Mouse (Mus musculus) layer of hippocampus, adult 18-20 months (tissue): ENCODE measurements around the gene Spout1. TPM values are rescaled to one million over a fixed set of nuclear protein-coding genes. Genes with fewer than 3 reads are reported as not detected.
A peak's percentile ranks its signal among the peaks of the same experiment; 100 is the strongest.
"Not testable (repeated sequence)": the region's sequence is repeated elsewhere in the genome, so short reads cannot be mapped to it uniquely, and the experiment has no call there.

Source experiments
- DNase-seq, 2 experiments: peaks; one replicate each; pipeline ENCODE4 v3.0.0; 2022; ENCODE audit warnings: low spot score in 2 of 2
- total RNA-seq, 2 experiments: library from RNA; stranded (reverse); gene quantifications; 2 replicates each; pipeline ENCODE4 v1.2.3; 2021

Gene Spout1
- total RNA-seq, 2 experiments from 2014 or later = 34.2 to 34.6 TPM

DNA sequence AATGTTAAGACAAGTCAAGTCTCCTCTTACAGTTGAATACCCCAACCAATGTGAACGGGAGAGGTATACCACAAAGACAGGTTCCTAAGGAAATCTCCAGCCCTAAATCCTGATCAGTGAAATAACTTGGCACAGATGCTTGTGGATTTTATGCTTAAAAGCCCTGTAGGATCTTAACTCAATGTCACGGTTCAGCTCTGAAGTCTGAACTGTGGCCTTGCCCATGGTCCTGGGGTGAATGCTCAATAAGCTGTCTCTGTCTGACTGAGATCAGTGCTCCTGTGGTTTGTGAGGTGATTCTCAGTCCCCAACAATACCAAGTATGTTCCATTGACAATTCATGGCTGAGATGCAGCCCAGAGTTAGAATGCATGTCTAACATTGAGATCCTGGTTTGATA is 4.2 kb upstream of the Spout1 start:
- no peak for DNase-seq

DNA sequence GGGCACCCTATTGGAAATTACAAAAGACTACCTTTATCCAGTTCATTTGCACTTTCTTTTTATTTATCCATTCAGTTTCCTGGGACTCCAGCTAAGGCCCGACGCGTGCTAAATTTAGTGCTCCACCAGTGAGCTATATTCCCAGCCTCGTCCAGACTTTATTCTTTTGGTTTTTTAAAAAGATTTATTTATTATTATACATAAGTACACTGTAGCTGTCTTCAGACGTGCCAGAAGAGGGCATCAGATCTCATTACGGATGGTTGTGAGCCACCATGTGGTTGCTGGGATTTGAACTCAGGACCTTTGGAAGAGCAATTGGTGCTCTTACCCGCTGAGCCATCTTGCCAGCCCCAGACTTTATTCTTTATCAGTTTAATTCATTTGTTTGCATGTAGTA is 452 bp upstream of the Spout1 start:
- DNase-seq = not testable (repeated sequence)

DNA sequence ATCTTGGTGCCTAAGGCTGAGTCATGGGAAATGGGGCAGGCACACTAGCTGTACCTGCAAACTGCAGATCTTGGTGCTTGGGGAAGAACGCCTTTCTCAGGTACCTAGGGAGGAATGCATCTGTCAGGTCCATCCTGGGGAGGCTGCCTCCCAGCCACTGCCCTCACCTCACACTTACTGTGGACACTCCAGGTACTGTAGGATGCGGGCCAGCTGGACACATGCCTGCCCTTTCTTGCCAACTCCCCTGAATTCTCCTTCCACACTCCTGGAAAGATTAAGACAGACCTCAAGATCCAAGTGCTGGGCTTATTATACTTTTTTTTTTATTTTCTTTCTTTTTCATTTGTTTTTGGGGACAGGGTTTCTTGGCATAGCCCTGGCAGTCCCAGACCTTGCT is 1.7 kb downstream of the Spout1 start:
- no peak for DNase-seq

DNA sequence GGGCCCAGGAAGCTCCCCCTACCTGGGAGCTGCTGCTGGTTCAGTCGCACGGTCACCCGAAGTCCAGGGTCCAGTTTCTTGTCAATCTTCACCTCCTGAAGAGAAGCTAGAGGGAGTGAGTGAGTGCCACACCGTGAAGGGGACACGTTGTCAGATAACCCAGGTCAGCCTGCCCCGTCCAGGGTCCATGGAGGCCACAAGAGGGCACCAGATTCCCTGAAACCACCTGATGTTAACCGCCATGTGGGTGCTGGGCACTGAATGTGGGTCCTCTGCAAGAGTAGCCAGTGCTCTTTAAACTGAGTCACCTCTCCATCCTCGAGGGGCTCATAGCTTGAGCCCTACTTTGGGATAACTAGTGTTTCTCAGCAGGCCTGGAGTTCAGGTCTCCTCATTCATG is 2.4 kb downstream of the Spout1 start:
- no peak for DNase-seq

DNA sequence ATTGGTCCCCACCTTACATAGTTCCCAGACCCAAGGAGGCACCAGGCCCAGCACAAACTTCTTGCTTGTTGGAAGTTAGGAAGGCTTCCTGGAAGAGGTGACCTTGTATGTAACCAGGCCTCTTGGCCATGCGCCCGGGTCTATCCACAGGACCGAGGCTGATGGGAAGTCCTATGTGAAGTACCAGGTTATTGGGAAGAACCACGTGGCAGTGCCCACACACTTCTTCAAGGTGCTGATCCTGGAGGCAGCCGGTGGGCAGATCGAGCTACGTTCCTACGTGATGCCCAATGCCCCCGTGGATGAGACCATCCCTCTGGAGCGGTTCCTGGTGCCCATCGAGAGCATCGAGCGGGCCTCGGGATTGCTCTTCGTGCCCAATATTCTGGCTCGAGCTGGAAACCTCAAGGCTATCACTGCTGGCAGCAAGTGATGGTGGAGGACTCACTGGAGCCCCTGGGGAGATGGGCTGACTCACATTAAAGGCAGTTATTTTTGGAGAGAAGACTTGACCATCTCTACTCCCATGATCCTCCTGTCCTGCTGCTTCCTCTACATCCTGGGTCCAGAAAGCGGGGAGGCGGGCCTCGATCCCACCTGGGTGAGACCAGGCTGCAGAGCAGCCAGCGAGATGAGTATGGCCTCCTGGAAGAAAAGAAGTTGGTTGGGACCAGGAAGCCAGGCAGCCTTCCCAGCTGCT is 4.6 kb downstream of the Spout1 start:
- no peak for DNase-seq

DNA sequence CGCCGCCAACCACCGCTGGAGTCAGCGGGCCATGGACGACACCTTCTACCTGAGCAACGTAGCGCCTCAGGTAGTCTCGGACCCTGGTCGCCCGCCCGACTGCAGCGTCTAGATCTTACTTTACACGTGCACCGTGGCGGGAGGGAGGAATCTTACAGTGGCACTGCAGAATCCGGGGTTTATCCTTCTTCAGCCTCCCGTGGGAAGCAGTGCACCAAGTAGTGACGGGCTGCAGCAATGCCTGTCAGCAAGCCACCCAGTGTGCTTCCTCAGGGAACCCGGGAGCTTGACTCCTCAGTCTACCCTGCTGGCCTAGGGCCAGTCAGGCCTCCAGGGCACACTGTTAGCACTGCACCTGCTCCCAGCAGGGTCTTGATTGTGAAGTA is 6.3 kb downstream of the Spout1 start:
- no peak for DNase-seq

DNA sequence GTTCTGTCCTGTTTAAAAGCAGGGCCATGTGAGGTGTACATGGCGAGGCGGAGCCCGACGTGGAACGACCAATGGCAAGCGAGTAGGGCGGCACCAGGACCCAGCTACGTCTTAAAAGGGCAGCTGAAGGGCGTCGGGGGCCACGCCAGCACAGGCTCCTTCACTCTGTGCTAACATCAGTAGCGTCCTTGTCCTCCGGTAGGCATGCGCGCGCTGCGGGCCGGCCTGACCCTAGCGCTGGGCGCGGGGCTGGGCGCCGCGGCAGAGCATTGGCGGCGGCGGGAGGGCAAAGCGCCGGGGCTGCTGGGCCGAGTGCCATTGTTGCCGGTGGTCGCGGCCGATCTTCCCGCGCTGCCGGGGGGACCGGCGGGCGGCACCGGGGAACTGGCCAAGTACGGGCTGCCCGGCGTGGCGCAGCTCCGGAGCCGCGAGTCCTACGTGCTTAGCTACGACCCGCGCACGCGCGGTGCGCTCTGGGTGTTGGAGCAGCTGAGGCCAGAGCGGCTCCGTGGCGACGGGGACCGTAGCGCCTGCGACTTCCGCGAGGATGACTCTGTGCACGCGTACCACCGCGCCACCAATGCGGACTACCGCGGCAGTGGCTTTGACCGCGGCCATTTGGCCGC is 6.8 kb downstream of the Spout1 start, which contains the start of gene Endog:
Endog (plus strand) TSS at position 123 of the 626 bp plus-strand sequence.
- DNase-seq = peak; percentile 79 to 92

DNA sequence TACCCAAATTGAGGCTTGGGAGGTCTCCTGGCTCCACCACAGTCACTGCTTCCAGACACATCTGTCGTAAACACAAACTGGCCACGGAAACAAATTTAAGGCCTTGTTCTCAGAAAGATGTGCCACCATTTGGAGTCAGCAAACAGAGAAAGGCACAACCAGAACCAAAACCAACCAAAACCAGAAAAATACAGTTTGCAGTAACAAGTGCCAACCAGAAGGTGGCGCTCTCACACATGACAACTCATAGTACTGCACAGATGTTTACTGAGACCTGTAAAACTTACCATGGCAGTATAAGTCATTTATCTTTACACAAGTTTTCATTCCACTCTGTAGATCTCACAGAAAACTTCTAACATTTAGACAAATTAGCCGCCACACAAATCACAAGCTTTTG is 11.6 kb downstream of the Spout1 start:
- no peak for DNase-seq

DNA sequence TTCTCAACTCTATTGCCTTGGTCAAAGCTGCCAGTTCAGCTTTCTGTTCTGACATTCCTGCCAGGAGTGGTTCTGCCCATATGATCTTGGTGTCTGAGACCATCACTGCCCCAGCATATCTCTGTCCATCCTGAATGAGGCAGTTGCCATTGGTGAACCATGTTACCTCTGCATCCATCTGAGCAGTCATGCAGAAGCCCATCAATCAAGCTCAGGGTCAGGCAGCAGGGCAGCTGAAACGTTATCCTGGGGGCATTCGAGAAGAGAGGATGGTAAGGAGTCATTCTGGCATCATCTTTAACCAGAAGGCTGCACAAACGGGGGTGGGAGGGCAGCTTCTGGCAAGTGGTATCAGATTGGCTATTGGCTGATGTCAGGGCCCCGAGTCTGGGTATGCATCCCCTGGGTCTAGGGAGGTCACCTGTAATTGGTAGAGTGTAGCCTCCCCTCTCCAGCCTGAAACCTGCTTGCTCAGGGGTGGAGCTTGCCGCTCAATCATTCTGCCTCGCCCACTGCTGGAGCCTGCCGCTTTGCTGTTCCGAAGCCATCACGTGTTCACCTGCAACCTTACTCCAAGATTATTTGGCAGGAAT is 13.8 kb downstream of the Spout1 start:
- no peak for DNase-seq

DNA sequence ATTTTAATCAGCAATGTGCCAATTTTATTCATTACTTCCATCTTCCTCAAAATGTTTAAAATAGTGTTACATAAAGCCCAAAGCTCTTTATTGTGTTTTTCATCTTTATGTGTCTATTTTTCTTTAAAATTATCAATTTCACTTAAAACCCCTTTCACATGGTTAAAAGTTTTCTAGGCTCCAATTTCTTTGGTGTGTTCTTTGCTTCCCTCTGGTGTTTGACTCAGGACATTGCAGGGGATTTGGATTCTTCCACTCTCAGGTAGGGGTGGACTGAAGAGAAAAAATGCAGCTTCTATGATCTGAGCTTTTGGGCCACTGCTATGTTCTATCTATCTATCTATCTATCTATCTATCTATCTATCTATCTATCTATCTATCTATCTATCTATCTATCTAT is 16.4 kb downstream of the Spout1 start:
- peak in 1 of 2 experiments; percentile 61 for DNase-seq

DNA sequence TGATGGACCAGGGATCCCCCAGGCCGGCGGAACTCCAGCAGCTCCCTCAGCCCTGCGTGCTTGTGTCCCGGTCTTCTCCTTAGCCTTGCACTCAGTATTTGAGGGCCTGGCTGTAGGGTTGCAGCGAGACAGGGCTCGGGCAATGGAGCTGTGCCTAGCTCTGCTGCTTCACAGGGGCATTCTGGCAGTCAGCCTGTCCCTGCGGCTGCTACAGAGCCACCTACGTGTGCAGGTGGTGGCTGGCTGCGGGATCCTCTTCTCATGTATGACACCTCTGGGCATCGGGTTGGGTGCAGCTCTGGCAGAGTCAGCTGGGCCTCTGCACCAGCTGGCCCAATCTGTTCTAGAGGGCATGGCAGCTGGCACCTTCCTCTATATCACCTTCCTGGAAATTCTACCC is 18.4 kb downstream of the Spout1 start:
- DNase-seq = not testable (repeated sequence)

DNA sequence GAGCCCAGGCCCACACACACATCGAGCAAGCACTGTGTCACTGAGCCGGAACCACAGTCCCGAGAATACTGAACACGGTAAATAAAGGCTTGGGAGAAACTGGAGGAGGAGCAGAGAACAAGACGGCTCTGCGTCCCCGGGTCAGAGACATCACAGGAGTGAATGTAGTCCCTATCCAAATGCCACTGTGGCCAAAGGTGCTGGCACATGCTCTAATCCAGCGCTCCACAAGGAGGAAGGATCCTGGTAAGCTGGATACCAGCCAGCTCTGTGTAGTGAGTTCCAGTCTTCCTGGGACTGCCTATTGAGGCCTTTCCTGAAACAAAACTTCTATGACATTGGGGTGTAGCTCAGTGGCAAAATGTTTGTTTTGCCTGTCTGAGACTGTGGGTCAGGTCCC is 25.6 kb downstream of the Spout1 start:
- DNase-seq = no peak

DNA sequence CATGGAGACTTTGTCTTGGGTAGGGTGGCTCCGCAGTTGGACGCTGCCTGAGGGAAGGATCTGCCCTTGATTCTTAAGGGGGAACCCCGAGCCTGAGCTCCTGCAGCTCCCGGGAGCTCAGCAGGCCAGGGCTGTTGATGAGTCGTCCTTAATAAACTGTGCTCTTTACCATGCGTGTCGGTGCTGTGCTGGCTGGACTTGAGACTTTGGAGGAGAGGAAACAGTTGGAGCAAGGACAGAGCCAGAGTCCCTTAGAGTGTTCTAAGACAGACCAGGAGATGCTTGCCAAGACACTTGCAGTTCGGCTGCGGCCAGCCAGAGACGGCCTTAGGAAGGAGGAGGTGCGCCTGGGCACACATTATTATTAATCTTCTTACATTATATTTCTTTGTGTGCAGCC is 26.4 kb downstream of the Spout1 start:
- DNase-seq = no peak

DNA sequence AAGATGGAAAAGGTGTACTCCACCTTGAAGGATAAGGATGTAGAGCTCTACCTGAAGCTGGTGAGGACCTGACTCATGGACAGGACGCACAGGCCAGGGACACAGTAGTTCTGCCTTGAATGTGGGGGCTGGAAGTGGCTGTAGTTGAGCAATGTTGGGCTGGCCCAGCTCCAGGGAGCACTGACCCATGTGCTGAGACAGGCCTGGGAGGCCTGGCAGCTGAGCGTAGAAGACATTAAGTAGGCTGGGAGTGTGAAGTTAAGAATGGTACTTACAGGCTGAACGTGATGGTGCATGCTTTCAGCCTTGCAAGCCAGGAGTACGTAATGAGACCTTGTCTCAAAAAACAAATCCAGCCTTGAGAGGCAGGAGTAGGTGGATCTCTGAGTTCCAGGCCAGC is 30.8 kb downstream of the Spout1 start:
- no peak for DNase-seq

DNA sequence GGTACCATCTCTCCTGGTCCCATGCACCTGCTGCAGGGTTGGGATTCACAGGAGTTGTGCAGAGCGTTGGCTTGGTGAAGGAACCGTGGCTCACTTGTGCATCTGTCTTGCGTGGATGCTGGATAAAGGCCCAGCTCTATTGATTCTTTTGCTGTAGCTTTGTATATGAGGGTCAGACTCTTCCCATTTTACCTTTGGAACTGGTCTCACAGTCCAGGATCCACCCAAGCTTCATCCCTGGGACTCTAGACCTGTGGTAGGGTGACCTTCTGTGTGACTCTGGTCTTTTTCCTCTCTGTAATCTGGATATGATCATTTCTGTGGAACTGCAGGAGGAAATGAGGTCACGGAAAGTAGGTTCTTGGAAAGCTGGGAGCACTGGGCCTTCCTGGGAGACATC is 33.8 kb downstream of the Spout1 start:
- DNase-seq = no peak

DNA sequence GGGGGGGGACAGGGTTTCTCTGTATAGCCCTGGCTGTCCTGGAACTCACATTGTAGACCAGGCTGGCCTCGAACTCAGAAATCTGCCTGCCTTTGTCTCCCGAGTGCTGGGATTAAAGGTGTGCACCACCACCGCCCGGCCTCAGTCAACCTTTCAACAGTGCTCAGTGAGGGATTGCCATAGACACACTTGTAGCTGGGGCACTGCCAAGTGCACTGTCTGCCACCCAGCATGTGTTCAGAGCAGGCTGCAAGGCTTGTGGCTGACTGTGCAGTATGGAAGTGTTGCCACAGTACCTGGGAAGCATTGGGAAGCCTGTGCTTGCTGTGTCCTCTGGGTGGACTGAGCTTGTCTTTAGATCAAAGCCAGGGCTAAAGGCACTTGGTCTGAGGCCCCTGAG is 38.2 kb downstream of the Spout1 start:
- peak in 1 of 2 experiments; percentile 57 for DNase-seq

DNA sequence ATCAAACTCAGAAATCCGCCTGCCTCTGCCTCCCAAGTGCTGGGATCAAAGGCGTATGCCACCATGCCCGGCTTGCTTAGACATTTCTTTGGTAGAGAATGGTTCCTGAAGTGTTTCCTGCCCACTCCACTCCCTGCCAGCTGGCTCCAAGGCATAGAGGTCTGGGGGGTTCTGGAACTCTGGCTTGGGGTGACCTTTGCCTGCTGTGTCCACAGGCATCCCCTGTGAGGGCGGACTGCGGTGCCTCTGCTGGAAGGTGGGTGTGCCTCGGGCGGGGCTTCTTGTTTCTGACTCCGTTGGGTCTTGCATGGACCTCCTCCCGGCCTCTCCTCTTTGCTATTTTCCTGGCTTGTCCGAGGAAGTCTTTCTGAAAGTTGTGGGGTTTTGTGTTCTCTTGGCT is 41.8 kb downstream of the Spout1 start:
- DNase-seq = no peak

DNA sequence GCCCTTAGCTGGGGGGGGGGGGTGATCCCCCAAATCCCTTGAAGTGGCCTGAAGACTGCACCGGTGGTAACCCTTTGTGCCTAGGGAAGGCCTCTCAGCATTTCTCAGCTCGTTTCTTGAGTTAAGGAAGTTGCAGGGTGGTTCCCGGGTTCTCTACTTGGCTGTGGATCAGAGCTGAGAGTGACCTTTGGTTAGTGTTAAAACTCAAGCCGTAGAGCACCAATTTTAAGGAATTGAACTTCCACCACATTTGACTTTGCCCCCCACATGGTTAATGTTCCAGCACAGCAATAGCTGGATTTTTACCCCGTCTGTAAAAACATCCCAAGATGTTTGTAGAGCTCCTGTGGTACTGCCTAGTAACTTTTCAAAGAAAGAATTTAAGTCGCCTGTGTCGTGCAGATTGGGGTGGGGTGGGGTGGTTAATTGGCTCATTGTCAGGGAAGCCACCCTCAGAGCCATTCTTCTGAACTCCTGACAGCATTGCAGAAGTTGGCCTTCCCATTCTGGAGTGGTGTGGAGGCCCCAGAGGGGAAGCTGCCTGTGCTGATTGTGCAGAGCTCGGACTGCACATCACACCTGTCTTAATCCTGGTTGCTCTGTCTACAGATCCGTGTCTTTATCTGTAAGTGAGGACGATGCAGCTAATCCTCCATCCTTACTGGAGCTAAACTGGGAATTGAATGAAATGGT is 43.2 kb downstream of the Spout1 start:
- DNase-seq = no peak

DNA sequence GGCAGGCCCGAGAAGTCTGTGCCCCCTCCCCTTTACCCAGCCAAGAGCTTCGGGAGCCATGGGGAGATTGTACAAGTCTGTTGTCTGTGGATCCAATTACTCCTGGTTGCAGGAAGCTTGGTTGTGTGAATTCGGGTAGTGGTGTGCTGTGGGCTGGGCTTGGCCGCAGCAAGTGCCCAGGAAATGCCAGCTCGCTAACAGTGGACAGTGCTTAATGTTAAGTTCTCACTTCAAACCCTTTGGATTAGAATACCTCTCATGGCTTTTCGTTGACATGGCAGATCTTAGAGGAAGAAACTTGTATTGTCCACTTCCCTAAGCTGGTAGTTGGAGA is 43.9 kb downstream of the Spout1 start:
- DNase-seq = no peak

DNA sequence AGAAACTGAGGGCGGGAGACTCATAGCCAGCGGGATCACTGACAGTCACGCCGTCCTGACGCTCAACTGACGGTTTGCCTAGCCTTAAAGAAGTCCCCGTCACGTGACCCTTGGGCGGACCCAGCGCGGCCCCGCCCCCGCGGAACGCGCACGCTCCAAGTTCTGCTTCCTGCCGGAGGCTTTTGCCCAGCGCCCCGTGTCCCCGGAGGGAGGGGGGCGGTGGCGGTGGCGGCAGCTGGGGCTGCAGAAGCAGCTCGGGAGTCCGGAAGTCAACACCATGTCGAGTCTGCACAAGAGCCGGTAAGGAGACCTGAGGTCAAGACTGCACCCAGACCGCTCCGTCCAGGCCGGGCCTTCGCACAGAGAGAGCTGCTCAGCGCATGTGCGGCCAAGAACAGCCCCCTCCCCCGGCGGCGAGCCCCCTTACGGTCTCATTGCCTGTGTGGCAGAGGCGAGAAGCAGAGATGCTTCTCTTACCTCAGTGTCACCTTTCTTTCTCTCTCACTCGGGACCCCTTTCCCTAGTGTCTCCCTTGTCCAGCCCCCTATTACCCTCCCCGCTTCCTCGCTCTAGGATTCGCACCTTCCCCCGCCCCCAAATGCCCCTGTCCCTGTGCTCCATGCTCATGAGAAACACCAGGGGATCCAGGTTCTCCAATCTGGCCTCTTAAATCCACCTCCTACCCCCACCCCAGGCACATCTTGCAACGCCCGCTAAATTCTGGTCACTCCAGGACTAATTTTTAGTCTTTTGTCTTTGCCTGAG is 44.5 kb downstream of the Spout1 start, which contains the start of gene Tbc1d13:
Tbc1d13 (plus strand) TSS at position 134 of the 765 bp plus-strand sequence.
- DNase-seq = peak; percentile 96 to 99
